Mouse (Mus musculus) CD4-positive, CD25-positive, alpha-beta regulatory T cell, adult 2 months (primary cell): ENCODE results near the gene Nanog.
"Not testable (repeated sequence)": the region's sequence is repeated elsewhere in the genome, so short reads cannot be mapped to it uniquely, and the experiment has no call there.

Experiments
- DNase-seq: peaks from one replicate; pipeline ENCODE4 v3.0.0-alpha.2; 2012; ENCODE audit warnings: low read depth, low spot score

The Nanog gene

DNA sequence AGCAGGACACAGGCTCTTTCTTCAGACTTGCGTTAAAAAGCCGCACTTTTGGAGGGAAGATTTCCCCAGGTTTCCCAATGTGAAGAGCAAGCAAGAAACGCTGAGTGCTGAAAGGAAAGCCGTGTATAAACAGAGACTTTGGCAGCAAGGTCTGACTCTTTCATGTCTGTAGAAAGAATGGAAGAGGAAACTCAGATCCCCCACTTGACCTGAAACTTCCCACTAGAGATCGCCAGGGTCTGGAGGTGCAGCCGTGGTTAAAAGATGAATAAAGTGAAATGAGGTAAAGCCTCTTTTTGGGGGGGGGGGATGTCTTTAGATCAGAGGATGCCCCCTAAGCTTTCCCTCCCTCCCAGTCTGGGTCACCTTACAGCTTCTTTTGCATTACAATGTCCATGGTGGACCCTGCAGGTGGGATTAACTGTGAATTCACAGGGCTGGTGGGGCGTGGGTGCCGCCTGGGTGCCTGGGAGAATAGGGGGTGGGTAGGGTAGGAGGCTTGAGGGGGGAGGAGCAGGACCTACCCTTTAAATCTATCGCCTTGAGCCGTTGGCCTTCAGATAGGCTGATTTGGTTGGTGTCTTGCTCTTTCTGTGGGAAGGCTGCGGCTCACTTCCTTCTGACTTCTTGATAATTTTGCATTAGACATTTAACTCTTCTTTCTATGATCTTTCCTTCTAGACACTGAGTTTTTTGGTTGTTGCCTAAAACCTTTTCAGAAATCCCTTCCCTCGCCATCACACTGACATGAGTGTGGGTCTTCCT, at the start of gene Nanog:
Gene Nanog (plus strand): TSS at position 454 of the 765 bp plus-strand sequence.
- DNase-seq = no peak

DNA sequence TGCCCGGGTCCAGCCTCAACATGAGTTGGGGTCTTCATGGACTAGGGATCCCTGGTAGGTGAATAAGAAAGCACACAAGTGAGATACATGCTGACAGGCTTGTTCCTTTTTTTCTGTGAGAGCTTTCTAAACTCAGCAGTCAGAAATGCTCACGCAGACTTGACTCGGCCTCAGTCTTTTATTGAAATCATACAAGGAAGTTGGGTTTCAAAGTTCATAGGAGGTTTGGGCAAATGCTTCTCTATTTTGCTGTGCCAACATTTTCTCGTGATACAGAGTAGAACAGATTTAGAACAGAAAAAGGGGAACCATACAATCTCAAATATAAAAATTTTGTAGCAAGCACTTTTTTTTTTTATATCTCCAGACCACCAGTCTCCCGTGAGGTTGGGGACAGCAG, 49.7 kb upstream of the Nanog start:
- DNase-seq = no peak

DNA sequence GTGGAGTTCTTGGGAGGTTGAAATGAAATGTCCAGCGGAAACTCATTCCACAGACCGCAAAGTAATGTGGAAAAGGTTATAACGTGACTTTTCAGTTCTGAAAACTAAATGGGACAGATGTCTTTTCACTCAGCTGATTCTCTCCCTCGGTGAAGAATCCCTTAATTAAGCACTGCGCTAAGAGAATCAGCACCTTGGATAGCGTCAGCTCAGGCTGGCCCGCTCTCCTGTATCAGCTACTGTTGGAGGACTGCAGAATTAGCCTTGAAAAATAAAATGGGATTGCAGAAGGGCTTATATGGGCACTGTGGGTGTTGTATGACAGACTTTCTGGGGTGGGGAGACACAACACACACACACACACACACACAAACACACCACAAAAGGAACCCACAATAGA, 47.7 kb upstream of the Nanog start:
- DNase-seq = peak; percentile 37

DNA sequence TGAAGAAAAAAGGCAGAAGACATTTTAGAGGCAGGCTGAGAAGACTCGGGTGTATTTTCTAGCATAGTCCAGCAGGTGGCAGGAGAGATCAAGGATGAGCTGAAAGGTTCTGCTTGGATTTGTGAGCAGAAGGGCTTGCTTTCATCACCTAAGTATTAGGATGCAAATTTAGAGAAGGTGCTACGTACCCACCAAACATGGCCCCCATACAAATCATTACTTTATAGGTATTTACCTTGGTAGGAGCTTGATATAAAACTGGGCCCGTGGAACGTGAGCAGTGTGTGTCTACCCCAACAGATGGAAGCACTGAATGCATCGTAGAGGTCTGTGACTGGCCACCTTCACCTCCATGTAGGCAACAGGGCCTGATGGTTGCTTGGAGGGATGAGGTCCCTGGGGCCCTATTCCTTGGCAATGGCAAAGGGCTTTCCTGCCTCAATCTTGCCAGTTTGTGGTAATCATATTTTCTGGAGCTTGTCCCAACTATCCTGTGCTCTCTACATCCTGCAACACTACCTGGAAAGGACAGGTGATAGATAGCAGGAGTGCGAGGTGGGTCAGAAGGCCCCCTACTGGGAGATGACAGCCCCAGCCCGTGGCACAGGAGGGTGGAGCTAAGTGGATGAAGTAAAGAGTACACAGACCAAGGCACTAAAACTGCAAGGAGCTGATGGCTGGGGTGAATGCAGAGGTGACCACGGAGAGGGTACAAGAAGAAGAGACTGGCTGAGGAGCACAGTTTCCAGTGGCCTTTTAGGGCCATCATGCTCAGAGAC, 46.5 kb upstream of the Nanog start:
- peak; percentile 72 for DNase-seq

DNA sequence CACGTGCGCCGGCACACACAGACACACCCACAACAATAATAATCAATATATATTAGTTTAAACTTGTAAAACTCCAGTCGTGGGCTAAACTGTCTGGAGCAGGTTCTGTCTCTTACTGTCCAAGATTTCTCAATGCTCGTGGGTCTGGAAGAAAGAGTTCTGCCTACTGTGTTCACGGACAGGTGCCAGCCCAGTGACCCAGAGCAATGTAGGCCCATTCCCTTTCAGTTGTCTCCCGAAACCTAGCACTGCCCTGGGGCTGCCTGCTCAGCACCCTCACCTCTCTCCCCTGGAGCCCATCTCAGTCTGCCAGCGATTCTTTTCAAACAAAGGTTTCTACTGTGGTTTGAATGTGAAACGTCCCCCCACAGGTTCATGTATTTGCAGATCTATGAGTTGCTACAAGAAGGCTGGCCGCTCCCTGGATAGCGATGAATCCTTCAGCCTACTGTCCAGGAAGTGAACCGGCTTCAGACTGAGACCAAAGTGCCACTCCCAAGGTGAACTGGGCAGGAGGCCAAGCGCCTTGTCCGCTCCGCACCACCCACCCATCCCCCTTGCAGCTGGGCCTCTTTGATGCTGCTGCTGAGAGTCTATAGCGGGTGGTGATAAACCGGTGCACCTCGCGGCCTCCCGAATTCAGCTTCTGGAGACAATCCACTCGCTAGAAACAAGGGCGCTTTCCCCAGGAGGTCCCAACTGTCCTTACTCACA, 44.6 kb upstream of the Nanog start:
- no peak for DNase-seq

DNA sequence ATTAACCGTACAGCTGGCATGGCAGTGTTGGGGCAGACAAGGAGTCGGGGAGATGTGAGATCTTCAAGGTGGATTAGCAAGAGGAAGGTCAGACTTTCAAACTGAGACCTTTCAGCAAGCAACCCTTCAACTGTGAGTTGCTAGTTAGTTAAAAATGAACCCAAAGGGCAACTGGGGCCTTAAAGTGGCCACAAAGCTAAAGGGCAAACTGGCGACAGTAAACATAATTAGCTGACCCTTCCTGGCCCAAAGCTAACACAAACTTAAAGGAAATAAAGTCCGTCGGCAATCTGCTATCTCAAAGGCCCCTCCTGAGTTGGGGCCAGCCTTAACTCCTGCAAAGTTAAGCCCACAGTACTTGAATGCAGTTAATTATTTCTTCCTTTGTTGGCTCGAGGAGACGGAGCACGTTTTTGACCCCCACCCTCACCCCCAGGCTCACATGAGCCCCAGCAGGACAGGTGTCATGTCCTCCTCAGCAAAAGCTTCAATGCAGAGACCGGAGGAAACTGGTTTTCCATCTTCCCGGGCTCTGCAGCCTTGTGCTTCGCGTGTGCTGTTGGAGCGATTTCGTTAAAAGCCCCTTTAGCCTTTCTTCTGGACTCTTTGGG, 43.6 kb upstream of the Nanog start:
- no peak for DNase-seq

DNA sequence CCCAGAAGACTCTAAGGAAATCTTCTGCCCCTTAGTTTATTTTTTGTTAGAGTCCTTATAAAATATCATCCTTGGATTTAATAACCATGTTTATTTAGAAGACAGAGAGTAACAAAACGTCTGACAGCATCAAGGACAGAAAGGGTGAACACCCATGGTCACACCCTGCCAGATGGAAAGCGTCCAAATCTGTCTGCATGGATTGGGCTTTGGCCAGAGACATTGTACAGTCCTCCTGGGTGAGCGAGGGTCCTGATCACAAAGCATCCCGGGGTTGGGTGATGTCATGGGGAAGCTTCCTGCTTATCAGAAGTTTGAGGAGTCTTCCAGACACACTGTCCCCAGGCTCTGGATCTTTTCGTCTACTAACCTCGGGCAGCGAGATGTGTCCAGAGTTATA, 41.4 kb upstream of the Nanog start:
- no peak for DNase-seq

DNA sequence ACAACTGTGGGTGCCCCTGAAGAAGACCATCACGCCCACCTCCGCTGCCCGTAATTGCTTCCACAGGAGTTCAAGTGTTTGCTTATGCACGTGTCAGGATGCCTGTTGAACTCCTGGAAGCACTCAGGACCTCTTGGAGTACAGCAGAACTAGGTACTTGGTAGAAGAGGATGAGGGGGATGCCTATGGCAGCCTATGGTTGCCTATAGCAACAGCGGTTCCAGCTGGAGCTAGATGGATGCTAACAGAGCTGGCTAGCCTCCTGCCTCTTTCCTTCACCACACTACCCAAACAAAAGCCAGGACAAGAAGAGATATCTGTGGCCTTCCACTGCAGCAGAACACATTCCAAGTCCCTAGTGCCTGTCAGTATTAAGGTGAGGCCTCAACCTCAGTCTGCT, 39.6 kb upstream of the Nanog start:
- DNase-seq = no peak

DNA sequence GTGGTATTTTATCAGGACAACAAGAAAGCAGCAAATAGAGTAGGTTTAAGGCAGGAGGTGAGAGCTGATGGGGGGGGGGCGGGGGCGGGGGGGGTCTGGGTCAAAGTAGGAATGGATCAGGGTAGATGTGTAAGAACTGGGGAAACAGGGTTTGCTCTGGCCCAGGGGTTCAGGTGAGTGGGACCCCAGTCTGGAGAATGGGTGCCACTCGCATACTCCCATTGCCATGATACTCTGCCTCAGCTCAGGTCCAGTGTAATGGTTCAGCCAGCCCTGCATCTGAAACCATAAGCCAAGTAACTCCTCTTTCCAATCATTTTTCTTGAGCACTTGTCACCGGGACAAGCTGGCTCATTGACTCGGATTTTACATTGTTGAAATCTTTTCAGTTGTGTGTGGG, 38.5 kb upstream of the Nanog start:
- no peak for DNase-seq

DNA sequence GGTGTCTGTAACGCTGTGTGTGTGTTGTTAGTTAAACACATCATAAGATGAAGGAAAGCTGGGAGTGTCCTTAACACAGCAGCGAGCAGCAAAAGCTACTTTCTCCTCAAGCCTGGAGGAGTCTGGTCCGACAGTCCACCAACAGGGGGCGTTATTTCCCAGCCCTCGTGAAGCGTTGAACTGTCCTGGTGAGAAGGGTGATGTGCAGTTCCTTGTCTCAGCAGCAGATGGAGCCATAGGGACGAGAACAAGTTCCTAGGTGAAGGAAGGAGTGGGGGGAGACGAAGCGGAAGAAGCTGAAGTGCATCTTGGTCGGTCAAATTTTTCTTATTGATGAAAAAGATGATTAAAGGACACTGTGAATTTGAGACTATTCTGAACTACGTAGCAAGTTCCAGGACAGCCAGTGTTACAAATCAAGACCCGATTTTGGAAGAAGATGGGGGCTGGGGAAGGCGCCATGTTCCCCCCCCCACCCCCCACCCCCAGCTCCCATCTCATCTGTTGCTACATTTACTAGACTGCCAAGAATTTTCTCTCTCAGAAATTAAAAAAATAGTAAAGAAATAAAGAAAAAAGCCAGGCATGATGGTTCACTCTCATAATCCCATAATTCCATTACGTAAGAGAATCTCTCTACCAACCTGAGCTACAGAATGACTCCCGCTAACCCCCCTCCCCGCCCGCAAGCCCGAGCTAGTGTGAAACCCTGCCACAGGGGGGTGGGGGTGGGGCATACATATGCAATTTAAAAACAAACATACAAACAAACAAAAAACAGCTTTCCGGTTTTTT, 37.7 kb upstream of the Nanog start:
- peak; percentile 95 for DNase-seq

DNA sequence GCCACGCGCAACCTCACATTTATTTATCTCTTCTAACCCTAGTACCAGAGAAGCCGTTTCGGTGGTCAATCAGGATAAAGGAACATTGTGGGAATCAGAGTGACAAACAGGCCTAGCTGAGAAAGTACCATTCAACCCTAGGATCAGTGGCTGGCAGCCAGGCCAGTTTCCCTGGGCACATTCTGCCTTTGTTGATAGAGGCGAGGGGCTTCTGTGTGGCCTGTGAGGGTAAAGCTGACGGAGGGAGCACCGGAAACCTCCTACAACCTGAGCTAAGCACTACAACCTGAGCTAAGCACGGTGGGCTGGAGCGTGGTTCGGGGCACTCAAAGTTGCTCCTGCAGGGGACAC, 37.1 kb upstream of the Nanog start:
- DNase-seq = no peak

DNA sequence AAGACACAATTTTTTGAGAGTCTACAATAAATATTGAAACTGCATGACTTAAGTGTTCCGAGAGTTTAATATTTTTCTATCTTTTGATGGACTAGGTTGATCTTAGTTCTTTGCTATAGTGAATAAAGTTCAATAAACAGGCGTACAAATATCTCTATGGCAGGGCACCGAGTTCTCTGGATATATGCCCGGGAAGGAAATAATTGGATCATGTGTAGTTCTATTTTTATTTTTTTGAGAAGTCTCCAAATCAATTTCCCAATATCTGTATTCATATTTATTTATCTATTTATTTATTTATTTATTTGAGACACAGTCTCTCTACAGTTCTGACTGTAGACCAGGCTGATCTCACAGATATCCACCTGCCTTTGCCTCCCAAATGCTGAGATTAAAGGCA, 36.4 kb upstream of the Nanog start:
- DNase-seq = no peak

DNA sequence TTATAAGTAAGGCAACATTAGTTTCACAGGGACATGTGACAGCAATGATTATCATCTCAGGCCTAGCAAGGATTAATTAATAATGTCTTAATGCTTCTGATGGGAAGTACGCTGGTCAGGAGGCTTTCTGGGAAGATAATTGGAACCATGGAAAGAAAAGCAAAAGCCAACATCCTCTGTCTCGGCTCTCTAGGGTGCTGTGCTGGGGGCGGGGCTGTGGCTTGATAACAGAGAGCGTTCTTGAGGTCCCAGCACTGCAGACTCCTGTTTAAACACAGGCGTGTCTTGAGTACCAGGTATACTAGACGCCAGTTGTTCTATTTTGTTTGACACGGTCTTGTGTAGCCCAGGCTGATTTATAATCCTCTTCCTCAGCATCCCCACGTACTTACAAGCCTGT, 34.5 kb upstream of the Nanog start:
- no peak for DNase-seq

DNA sequence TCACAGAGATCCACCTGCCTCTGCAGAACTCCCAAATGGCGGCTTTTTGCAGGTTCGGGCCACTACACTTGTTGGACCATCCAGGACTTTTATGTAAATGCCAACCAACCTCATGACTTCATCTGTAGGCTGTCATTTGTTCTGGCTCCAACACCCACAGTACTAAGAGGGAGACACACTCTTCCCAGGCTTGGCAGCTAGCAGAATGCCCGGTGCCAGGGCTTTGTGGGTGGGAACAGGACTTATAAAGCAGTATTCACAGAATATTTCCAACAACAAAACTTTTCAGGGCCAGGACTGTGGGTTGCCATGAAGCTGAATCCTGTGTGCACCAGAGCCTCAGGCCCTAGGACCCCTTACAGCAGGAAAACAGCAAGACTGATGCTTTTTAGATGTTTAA, 24.6 kb upstream of the Nanog start:
- DNase-seq = no peak

DNA sequence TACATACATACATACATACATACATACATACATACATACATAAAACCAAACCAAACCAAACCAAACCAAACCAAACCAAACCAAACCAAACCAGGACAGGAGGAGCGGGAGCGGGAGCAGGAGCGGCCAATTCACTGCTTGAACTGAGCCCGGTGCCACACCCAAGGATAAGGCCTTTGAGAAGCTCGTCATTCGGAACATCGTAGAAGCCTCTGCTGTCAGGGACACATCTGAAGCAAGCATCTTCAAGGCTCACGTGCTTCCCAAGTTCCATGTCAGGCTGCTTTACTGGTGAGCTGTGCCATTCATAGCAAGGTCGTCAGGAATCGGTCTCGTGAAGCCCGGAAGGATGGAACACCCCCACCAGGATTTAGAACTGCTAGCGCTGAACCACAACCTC, 20.6 kb upstream of the Nanog start:
- no peak for DNase-seq

DNA sequence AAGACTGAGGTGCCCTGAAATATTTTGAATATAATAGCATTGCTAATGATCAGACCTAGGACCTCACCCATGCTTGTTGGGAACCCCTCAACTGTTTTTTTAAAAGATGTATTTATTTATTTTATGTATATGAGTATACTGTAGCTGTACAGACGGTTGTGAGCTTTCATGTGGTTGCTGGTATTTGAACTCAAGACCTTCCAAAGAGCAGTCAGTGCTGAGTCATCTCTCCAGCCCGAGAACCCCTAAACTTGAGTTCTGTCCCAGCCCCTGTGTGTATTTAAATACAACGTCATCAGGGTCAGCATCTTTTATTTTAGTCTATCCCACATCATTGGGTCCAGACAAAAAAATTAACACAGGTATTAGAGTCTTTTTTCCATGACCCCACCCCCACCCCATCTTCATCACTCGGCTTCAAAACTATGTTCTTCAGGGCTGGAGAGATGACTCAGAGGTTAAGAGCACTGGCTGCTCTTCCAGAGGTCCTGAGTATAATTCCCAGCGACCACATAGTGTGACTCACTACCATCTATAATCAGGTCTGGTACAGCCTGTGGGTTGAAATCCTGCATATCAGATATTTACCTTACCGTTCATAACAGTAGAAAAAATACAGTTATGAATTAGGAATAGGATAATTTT, 17.8 kb upstream of the Nanog start:
- no peak for DNase-seq

DNA sequence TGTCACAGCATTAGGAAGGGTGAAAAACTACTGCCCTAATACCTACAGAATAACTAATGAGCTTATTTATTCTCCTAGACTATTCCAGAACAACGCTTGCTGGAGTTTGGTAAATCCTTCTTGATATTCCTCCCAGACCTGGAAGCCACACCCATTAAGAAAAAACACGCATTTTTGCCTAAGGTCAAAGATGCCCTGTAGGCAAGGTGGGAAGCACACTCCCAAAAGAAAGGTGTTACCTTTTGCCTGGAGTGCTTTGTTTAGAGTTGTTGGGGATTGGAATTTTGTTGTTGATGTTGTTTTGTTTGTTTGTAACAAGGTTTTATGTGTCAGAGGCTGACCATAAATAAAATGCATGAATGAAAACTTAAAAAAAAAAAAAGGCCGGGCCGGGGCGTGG, 17.2 kb upstream of the Nanog start:
- DNase-seq = no peak

DNA sequence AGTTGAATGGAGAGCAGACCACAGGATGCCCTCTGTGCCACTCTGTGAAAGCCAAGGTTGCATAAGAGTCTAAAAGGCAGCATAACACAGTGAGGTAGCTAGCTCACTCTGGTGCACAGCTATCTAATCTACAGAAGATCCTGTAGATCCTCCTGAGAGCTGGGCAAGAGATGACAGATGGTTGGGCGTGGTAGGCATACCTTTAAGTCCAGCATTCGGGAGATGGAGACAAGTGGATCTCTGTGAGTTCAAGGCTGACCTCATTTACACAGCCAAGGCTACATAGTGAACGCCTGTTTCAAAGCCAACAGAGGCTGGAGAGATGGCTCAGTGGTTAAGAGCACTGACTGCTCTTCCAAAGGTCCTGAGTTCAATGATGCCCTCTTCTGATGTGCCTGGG, 11.9 kb upstream of the Nanog start:
- no peak for DNase-seq

DNA sequence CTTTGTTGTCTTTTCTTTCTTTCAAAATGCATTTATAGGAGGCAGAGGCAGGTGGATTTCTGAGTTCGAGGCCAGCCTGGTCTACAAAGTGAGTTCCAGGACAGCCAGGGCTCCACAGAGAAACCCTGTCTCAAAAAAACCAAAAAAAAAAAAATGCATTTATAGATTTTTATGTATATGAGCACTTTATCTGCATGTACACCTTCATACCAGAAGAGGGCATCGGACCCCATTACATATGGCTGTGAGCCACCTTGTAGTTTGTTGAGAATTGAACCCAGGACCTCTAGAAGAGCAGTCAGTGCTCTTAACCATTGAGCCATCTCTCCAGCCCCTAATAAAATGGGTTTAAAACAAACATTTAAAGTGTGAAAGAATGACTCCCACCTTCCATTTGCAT, 7.7 kb upstream of the Nanog start:
- not testable (repeated sequence) for DNase-seq

DNA sequence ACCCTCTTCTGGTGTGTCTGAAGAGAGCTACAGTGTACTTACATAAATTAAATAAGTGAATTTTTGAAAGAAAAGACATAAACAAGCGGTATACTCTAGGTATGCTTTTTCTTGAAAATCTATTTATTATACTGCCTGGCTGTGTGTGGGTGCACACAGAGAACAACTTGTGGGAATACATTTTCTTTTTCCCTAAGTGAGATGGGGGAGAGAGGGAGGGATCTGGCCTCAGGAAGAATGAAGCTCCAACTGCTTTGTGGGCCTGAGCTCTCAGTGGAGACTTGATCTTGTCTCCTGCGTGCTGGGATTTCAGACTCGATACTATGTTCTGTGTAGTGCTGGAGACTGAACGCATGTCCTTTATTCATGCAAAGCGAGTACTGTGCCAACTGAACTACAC, 5.5 kb upstream of the Nanog start:
- no peak for DNase-seq
